ENCODE assay signal across 9 mouse cellular contexts in the genomic region with DNA sequence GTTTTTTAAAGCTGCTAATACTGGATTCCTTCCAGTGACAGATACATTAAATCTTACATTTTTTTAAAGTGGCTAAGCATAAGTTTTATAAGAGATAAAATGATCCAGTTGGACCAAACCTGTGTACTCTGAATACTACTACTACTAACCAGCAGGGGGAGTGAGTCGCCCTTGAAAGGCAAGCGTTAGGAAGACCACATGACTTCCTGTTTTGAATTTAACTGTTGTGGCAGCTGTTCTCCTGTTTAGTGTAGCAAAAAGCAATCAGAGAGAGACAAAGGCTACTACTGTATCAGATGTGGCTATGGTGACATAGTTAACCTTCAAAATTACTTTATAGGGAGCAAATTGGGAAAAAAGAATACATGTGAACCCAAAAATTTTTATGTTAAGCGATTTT. TPM values are rescaled to one million over a fixed set of nuclear protein-coding genes. Genes with fewer than 3 reads are reported as not detected.
DNase-seq lines count a peak whose midpoint lies in the region; ATAC-seq and TF ChIP-seq lines count a peak whose summit lies in the region.
"Had no signal": no experiment of that assay in that cellular context is flagged by ENCODE, and none has a peak within 500 bp of the region (broad histone marks: within the 10 kb centered on the region; RNA-seq: fewer than 3 reads in every experiment).

No protein-coding gene starts in this region.

- no peak overlapping the region for H3K27ac ChIP-seq in cerebellum, adult 2 months (ENCODE audit: insufficient read depth, low read length)
- no peak overlapping the region for H3K27ac ChIP-seq in neural tube, embryonic 12.5 days
- H3K27ac ChIP-seq in neural tube, embryonic 15.5 days (replicated peaks), result no peak overlapping the region
- no peak overlapping the region for H3K27ac ChIP-seq in embryonic facial prominence, embryonic 11.5 days (replicated peaks; ENCODE audit: low read depth, low read length)
- H3K27ac ChIP-seq in kidney, embryonic 16.5 days (ENCODE audit: low read length), result no peak overlapping the region
- H3K27ac ChIP-seq: stomach, embryonic 15.5 days had no signal

- no peak for TF ChIP-seq POLR2A in cerebellum, adult 2 months (IDR thresholded peaks at IDR 0.05; ENCODE audit: borderline replicate concordance, insufficient read depth, low read length)

- TF ChIP-seq CTCF in cerebellum, adult 2 months (IDR thresholded peaks at IDR 0.05; ENCODE audit: borderline replicate concordance, insufficient read depth, low read depth, low read length), result peak; percentile 33; the same call in 1 of the 2 replicates

- H3K27me3 ChIP-seq in cerebellum, adult 2 months (ENCODE audit: control insufficient read depth, insufficient read depth, low read length), result no peaks in the 10 kb centered on the region
- H3K27me3 ChIP-seq in neural tube, embryonic 12.5 days (replicated peaks), result no peaks in the 10 kb centered on the region
- no peaks in the 10 kb centered on the region for H3K27me3 ChIP-seq in neural tube, embryonic 15.5 days (replicated peaks)
- no peaks in the 10 kb centered on the region for H3K27me3 ChIP-seq in embryonic facial prominence, embryonic 11.5 days (ENCODE audit: control insufficient read depth, insufficient read depth, low read length)
- no peaks in the 10 kb centered on the region for H3K27me3 ChIP-seq in kidney, embryonic 16.5 days (ENCODE audit: insufficient read depth, low read length)
- H3K27me3 ChIP-seq: stomach, embryonic 15.5 days had no signal

- H3K9me3 ChIP-seq in neural tube, embryonic 12.5 days, result no peaks in the 10 kb centered on the region
- H3K9me3 ChIP-seq in neural tube, embryonic 15.5 days (replicated peaks), result no peaks in the 10 kb centered on the region
- H3K9me3 ChIP-seq in embryonic facial prominence, embryonic 11.5 days (replicated peaks; ENCODE audit: control insufficient read depth, low read length), result no peaks in the 10 kb centered on the region
- H3K9me3 ChIP-seq in kidney, embryonic 16.5 days (ENCODE audit: low read length), result no peaks in the 10 kb centered on the region
- H3K9me3 ChIP-seq: stomach, embryonic 15.5 days had no signal

- no peaks in the 10 kb centered on the region for H3K36me3 ChIP-seq in neural tube, embryonic 12.5 days
- H3K36me3 ChIP-seq in neural tube, embryonic 15.5 days, result no peaks in the 10 kb centered on the region
- H3K36me3 ChIP-seq in embryonic facial prominence, embryonic 11.5 days (replicated peaks; ENCODE audit: control insufficient read depth, insufficient read depth, low read depth, low read length), result no peaks in the 10 kb centered on the region
- no peaks in the 10 kb centered on the region for H3K36me3 ChIP-seq in kidney, embryonic 16.5 days (ENCODE audit: insufficient read depth, low read length)
- H3K36me3 ChIP-seq: stomach, embryonic 15.5 days had no signal

- ATAC-seq in neural tube, embryonic 12.5 days (ENCODE audit: low FRiP score, low read depth), result peak; percentile 57; the same call in 1 of the 2 replicates
- ATAC-seq in neural tube, embryonic 15.5 days (ENCODE audit: low FRiP score), result no peak
- no peak for ATAC-seq in embryonic facial prominence, embryonic 11.5 days (replicated peaks; ENCODE audit: insufficient number of reproducible peaks, low FRiP score, low TSS enrichment, low read depth)
- ATAC-seq in kidney, embryonic 16.5 days (ENCODE audit: low FRiP score, low TSS enrichment), result peak; percentile 62; the same call in 1 of the 2 replicates
- ATAC-seq in megakaryocyte-erythroid progenitor cell, adult 5-6 weeks (replicated peaks; ENCODE audit: low FRiP score, low TSS enrichment, poor library complexity, severe bottlenecking), result peak; percentile 87

- peaks cover 5% of the 10 kb centered on the region; the same call in 1 of the 2 replicates for H3K4me1 ChIP-seq in cerebellum, adult 2 months (ENCODE audit: control insufficient read depth, insufficient read depth, low read length)
- peaks cover 16% of the 10 kb centered on the region for H3K4me1 ChIP-seq in neural tube, embryonic 12.5 days
- peaks cover 22% of the 10 kb centered on the region for H3K4me1 ChIP-seq in neural tube, embryonic 15.5 days
- no peaks in the 10 kb centered on the region; the same call in 1 of the 2 replicates for H3K4me1 ChIP-seq in embryonic facial prominence, embryonic 11.5 days (ENCODE audit: control insufficient read depth, insufficient read depth, low read length)
- peaks cover 12% of the 10 kb centered on the region for H3K4me1 ChIP-seq in kidney, embryonic 16.5 days (ENCODE audit: insufficient read depth, low read length)

- H3K4me3 ChIP-seq in cerebellum, adult 2 months (replicated peaks; ENCODE audit: insufficient read depth, low read depth, low read length), result no peak overlapping the region
- H3K4me3 ChIP-seq in neural tube, embryonic 12.5 days, result no peak overlapping the region
- H3K4me3 ChIP-seq in neural tube, embryonic 15.5 days (replicated peaks), result no peak overlapping the region
- no peak overlapping the region for H3K4me3 ChIP-seq in embryonic facial prominence, embryonic 11.5 days (ENCODE audit: low read depth, low read length)
- no peak overlapping the region for H3K4me3 ChIP-seq in kidney, embryonic 16.5 days (ENCODE audit: low read length)
- H3K4me3 ChIP-seq: stomach, embryonic 15.5 days had no signal

- peak in 1 of 2 experiments; percentile 19 for DNase-seq in cerebellum, adult 2 months
- no peak for DNase-seq in cerebellum, postnatal 36 days
- DNase-seq in embryonic facial prominence, embryonic 11.5 days (ENCODE audit: low spot score), result peak; percentile 81
- no peak for DNase-seq in ovary, adult 18-20 months (ENCODE audit: low spot score)

- no peak overlapping the region for H3K4me2 ChIP-seq in neural tube, embryonic 12.5 days (replicated peaks)
- H3K4me2 ChIP-seq in neural tube, embryonic 15.5 days, result no peak overlapping the region
- no peak overlapping the region for H3K4me2 ChIP-seq in embryonic facial prominence, embryonic 11.5 days (ENCODE audit: low read depth, low read length)
- no peak overlapping the region for H3K4me2 ChIP-seq in kidney, embryonic 16.5 days (replicated peaks; ENCODE audit: low read depth, low read length)
- H3K4me2 ChIP-seq: stomach, embryonic 15.5 days had no signal

- WGBS in cerebellum, adult 2 months, result 50% methylated on average over 3 of the region's 3 CpGs
- 48% methylated on average over 3 of the region's 3 CpGs for WGBS in neural tube, embryonic 12.5 days
- WGBS in neural tube, embryonic 15.5 days, result 49% methylated on average over 3 of the region's 3 CpGs
- 37% methylated on average over 3 of the region's 3 CpGs for WGBS in embryonic facial prominence, embryonic 11.5 days
- WGBS in kidney, embryonic 16.5 days, result 46% methylated on average over 3 of the region's 3 CpGs

- no peak overlapping the region for H3K9ac ChIP-seq in neural tube, embryonic 12.5 days
- H3K9ac ChIP-seq in neural tube, embryonic 15.5 days (replicated peaks), result no peak overlapping the region
- H3K9ac ChIP-seq in embryonic facial prominence, embryonic 11.5 days (replicated peaks; ENCODE audit: low read length), result no peak overlapping the region
- H3K9ac ChIP-seq in kidney, embryonic 16.5 days (replicated peaks; ENCODE audit: low read length), result no peak overlapping the region
- H3K9ac ChIP-seq: stomach, embryonic 15.5 days had no signal

RNA-seq across cellular contexts. Expression of gene Nipbl, which starts 6.8 kb away (rescaled TPM):
- polyA plus RNA-seq in cerebellum, adult 2 months (2012; rRNA removed), result 14.6 and 15.4 TPM in 2 replicates
- polyA plus RNA-seq in neural tube, embryonic 12.5 days (2016; fragmentation: Nextera tagmentation; extraction: Ambion mirVana), result 21.3 and 21.8 TPM in 2 replicates
- polyA plus RNA-seq in neural tube, embryonic 15.5 days (2015; fragmentation: Nextera tagmentation; extraction: Ambion mirVana), result 13.3 and 15.1 TPM in 2 replicates
- 23.1 and 23.5 TPM in 2 replicates for polyA plus RNA-seq in embryonic facial prominence, embryonic 11.5 days (2014; fragmentation: Nextera tagmentation; extraction: Ambion mirVana)
- polyA plus RNA-seq in kidney, embryonic 16.5 days (2015; fragmentation: Nextera tagmentation; extraction: Ambion mirVana), result 17.5 and 18.9 TPM in 2 replicates
- total RNA-seq in megakaryocyte-erythroid progenitor cell, adult 5-6 weeks (2014; fragmentation: Nextera tagmentation), result 52.5 and 57.2 TPM in 2 replicates
- total RNA-seq in megakaryocyte-erythroid progenitor cell, adult 5-6 weeks (2017), result 48.6 and 61.0 TPM in 2 replicates

Comparison
In these comparisons a context has a peak if more than half of its experiments do, and no peak if none do; other contexts are left out.
1. ATAC-seq: peak in neural tube, embryonic 12.5 days (single experiment), kidney, embryonic 16.5 days (single experiment) and megakaryocyte-erythroid progenitor cell, adult 5-6 weeks (single experiment); none in neural tube, embryonic 15.5 days (single experiment) and embryonic facial prominence, embryonic 11.5 days (single experiment).